Mouse (Mus musculus) E14TG2a.4 (cell line): ENCODE data around the gene Ahcyl2.

Source experiments
- H3K27me3 ChIP-seq: 2 replicates; pipeline ENCODE4 v1.6.1; 2014; ENCODE audit warnings: low read length, control low read depth; ENCODE audit not compliant: insufficient read depth
- H3K36me3 ChIP-seq: 2 replicates; pipeline ENCODE4 v1.6.1; 2014; ENCODE audit warnings: low read length, control low read depth; ENCODE audit not compliant: insufficient read depth
- H3K4me1 ChIP-seq: replicated peaks from 2 replicates; pipeline ENCODE4 v1.6.1; 2014; ENCODE audit warnings: low read depth, low read length, control low read depth
- H3K4me3 ChIP-seq: replicated peaks from 2 replicates; pipeline ENCODE4 v1.5.1; 2014; ENCODE audit warnings: mild to moderate bottlenecking, low read length
- H3K9me3 ChIP-seq: 2 replicates; pipeline ENCODE4 v1.6.1; 2014; ENCODE audit warnings: low read length, control low read depth
- CTCF ChIP-seq: conservative IDR thresholded peaks from 2 replicates; pipeline ENCODE4 v1.5.1; 2014; ENCODE audit warnings: low read length
- NANOG ChIP-seq: IDR thresholded peaks from 2 replicates; pipeline ENCODE4 v1.6.1; 2014; ENCODE audit warnings: borderline replicate concordance, low read length, mixed read lengths
- POU5F1 ChIP-seq: IDR thresholded peaks from 2 replicates; pipeline ENCODE4 v1.6.1; 2014; ENCODE audit warnings: low read length, borderline replicate concordance

Ahcyl2 gene

GRCm38 (mm10) chr6:29956749-29957148, 188.9 kb downstream of the Ahcyl2 start:
- H3K9me3 ChIP-seq = no peaks in the 10 kb centered on the region
- TF ChIP-seq CTCF (no peak), NANOG (no peak), POU5F1 (no peak)
- H3K36me3 ChIP-seq = no peaks in the 10 kb centered on the region
- no peak overlapping the region for H3K4me3 ChIP-seq
- no peaks in the 10 kb centered on the region for H3K4me1 ChIP-seq
- no peaks in the 10 kb centered on the region for H3K27me3 ChIP-seq

DNA sequence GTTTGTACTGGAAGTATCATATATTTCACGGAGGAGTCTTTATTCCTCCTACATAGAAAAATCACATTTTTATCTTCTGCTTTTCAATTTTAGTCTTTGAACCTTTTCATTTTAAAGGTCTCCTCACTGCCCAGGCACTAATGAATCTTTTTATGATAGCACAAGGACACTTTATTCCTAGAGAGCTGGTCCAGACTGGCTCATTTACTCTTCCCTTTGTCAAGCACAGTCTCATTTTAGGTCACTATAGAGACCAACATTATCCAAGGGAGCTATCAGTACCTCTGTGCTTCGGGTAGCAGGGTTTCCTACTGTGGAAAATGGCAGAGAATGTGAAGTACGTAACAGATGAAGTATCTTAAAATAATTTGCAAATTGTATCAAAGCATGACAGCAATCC, 190.9 kb downstream of the Ahcyl2 start:
- TF ChIP-seq NANOG (no peak), CTCF (no peak), POU5F1 (no peak)
- no peaks in the 10 kb centered on the region for H3K9me3 ChIP-seq
- H3K36me3 ChIP-seq = no peaks in the 10 kb centered on the region
- no peaks in the 10 kb centered on the region for H3K27me3 ChIP-seq
- H3K4me3 ChIP-seq = no peak overlapping the region
- H3K4me1 ChIP-seq = no peaks in the 10 kb centered on the region

DNA sequence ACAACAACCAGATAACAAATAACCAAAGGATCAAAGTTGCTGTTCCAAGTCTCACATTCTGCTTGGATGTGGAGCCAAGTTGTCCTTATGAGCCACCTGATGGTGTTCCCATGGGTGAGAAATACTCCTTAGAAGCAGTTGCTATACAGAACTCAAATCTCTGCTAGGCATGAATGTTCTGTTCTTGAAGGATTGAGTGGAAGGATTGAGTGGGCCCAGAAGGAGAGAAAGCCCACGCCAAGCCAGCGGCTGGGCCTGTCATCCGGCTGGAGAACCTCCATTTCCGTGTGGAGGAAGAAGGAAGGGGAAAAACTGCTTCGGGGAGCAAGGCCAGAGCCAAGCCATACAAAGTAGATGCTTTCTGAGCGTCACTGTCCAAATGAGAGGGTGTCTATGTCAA, 193.3 kb downstream of the Ahcyl2 start:
- Histone ChIP-seq H3K9me3 (no peaks in the 10 kb centered on the region), H3K4me1 (no peaks in the 10 kb centered on the region), H3K36me3 (no peaks in the 10 kb centered on the region), H3K4me3 (no peak overlapping the region), H3K27me3 (no peaks in the 10 kb centered on the region)
- TF ChIP-seq CTCF (no peak), POU5F1 (no peak), NANOG (no peak)
